Mouse (Mus musculus) left cerebral cortex, adult 2 months (tissue): ENCODE measurements around the gene Psme4. TPM values are rescaled to one million over a fixed set of nuclear protein-coding genes. Genes with fewer than 3 reads are reported as not detected.

Source experiments
- DNase-seq, 2 experiments: peaks; one replicate each; pipeline ENCODE4 v3.0.0; 2021 to 2022; ENCODE audit warnings: low spot score in 2 of 2, mixed read lengths in 1 of 2; ENCODE audit errors: extremely low spot score in 1 of 2
- H3K27ac ChIP-seq: fragments of 200-600 bp; 2 replicates; pipeline ENCODE4 v1.8.1; 2022
- H3K4me3 ChIP-seq: fragments of 200-600 bp; 2 replicates; pipeline ENCODE4 v1.8.1; 2022
- CTCF ChIP-seq: fragments of 200-600 bp; IDR thresholded peaks from 2 replicates; pipeline ENCODE4 v1.8.1; 2022; ENCODE audit warnings: antibody characterized with exemption, mild to moderate bottlenecking, moderate library complexity
- intact Hi-C: fragments of 180-260 bp; cut with DNase I; formaldehyde crosslinking; loops from one replicate; pipeline ENCODE4 v1.15.1; 2025
- total RNA-seq, 2 experiments: library from RNA; stranded (reverse); gene quantifications; 2 replicates each; pipeline ENCODE4 v1.2.3; 2021

Gene Psme4
- total RNA-seq, 2 experiments from 2014 or later, result 49.9 to 54.1 TPM

GRCm38 (mm10) chr11:30761891-30762290, 9.6 kb upstream of the Psme4 start:
- no peak for DNase-seq

GRCm38 (mm10) chr11:30765076-30765475, 6.5 kb upstream of the Psme4 start:
- Histone ChIP-seq H3K4me3 (no peak overlapping the region), H3K27ac (no peak overlapping the region)
- no peak for TF ChIP-seq CTCF
- intact Hi-C loops, result no loop called here
- DNase-seq, result no peak

More at GRCm38 (mm10) chr11:30761891-30762290, 9.6 kb upstream of the Psme4 start:
- H3K27ac ChIP-seq, result no peak overlapping the region
- H3K4me3 ChIP-seq, result no peak overlapping the region
- TF ChIP-seq CTCF, result no peak
- intact Hi-C loops, result no loop called here

DNA sequence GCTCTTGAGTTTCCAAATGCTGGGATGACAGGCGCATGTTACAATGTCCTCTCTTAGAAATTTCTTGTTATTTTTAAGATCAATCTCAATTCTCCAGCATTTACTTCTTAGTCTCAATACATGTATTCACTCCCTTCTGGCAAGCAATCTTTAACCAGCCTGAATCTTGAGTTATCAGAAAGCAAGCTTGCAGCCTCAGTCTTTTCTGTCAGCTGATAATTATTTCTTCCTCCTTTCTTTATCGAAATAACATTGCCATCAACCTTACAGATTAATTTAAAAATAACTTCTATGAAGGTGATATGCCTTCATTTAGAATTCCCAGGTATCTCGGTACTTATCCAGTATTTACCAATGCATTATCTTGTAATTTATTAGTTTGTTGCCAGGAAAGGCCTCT, 709 bp upstream of the Psme4 start:
- H3K4me3 ChIP-seq, result peak overlapping the region; percentile 96
- no peak for DNase-seq
- intact Hi-C loops, result loop anchor here (2.0 kb wide), 1 partner anchor 94 kb away; no protein-coding TSS in a partner anchor
- TF ChIP-seq CTCF, result no peak
- H3K27ac ChIP-seq, result peak overlapping the region; percentile 97

GRCm38 (mm10) chr11:30771904-30772581, 517 bp downstream of the Psme4 start:
- peak; percentile 28 to 41 for DNase-seq
- Histone ChIP-seq H3K27ac (peak overlapping the region; percentile 97), H3K4me3 (peak overlapping the region; percentile 96)
- intact Hi-C loops, result loop anchor here (2.0 kb wide), 1 partner anchor 95 kb away; no protein-coding TSS in a partner anchor
- no peak for TF ChIP-seq CTCF

DNA sequence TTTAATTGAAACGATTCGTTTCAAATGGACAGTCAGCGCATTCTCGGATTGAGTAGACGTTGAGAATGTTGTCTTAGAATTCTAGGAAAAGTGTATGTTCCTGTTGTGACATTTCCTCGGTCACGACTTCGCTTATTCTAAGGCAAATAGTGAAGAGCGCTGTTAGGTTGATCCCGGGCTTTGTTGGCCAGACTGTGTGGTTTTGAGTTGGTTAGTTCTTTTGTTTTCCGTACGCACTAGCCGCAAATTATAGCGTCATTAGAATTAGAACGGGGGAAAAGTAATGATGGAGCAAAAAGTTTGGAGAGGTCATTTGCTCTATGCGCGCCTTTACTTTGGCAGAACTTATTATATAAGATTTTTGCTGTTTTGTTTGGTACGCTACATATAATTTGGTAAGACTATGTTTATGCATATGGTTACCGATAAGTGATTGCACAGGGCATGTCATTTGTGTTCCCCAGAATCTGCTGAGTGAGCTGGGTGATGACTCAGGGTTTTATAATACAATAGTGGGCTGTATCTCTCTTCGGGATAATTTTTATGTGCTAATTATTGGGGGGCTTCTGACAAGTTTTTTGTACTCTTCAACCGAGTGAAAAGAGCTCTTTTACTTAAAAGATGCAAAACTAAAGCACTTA, 1.4 kb downstream of the Psme4 start:
- intact Hi-C loops, result no loop called here
- peak overlapping the region; percentile 96 for H3K4me3 ChIP-seq
- DNase-seq, result no peak
- no peak overlapping the region for H3K27ac ChIP-seq
- no peak for TF ChIP-seq CTCF

DNA sequence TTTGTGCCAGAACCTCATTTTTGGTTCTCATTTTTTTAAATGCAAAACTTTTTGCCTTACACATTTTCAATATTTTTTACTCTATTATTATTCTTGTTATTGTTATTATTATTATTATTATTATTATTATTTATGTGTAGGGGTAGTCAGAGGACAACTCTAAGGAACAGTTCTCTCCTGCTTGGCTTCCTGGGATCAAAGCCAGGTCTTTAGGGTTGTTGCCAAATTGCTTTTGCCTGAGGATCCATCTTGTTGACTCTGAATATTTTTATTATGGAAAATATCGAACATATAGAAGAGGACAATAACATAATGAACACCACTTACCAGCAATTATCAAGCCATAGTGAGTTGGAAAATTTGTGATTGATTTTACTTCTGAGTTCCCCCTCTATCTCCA, 3.1 kb downstream of the Psme4 start:
- Histone ChIP-seq H3K27ac (no peak overlapping the region), H3K4me3 (no peak overlapping the region)
- no peak for TF ChIP-seq CTCF
- intact Hi-C loops, result no loop called here
- DNase-seq, result no peak

DNA sequence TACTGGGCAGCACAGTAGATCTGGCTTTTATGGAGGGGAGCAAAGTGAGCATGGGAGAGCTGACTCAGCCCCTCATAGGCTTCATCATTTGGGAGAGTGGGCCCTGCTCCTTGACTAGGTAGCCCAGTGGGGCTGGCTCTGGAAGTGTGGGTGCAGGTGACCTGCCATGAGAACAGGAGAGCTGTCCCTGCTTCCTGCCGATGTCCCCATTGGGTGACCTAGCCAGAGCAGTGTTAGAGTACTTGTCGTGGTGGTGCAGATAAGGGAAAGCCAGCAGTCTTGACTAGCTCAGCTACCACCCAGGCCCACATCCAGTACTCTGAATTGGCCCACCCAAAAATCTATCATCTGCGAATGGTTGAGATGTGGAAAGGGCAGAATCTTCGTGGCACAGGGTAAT, 6.0 kb downstream of the Psme4 start:
- Histone ChIP-seq H3K4me3 (no peak overlapping the region), H3K27ac (no peak overlapping the region)
- DNase-seq, result no peak
- intact Hi-C loops, result no loop called here
- no peak for TF ChIP-seq CTCF

GRCm38 (mm10) chr11:30780893-30781292, 9.4 kb downstream of the Psme4 start:
- Histone ChIP-seq H3K27ac (no peak overlapping the region), H3K4me3 (no peak overlapping the region)
- no peak for TF ChIP-seq CTCF
- intact Hi-C loops, result no loop called here
- DNase-seq, result no peak

DNA sequence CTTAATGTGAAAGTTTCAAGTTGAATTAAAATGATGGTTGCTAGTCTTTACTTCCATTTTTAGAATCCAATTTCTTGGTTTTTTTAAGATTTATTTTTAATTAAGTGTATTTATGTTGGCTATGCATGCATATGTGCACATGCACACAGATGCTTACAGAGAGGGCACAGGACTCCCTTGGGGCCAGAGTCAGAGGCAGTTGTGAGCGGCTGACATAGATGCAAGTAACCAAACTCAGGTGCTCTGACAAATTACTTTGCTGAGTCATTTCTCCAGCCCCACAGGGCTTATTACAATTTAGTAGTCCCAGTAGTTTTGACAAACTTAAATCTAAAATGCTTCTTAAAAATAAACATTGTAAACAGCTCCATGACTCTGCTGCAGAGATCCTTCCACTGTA, 10.1 kb downstream of the Psme4 start:
- TF ChIP-seq CTCF, result no peak
- no peak overlapping the region for H3K27ac ChIP-seq
- DNase-seq, result no peak
- intact Hi-C loops, result no loop called here
- no peak overlapping the region for H3K4me3 ChIP-seq

GRCm38 (mm10) chr11:30785497-30785896, 14.0 kb downstream of the Psme4 start:
- intact Hi-C loops, result no loop called here
- no peak overlapping the region for H3K4me3 ChIP-seq

GRCm38 (mm10) chr11:30786230-30786983, 14.9 kb downstream of the Psme4 start:
- H3K27ac ChIP-seq, result no peak overlapping the region
- no peak for DNase-seq
- intact Hi-C loops, result no loop called here
- TF ChIP-seq CTCF, result no peak
- H3K4me3 ChIP-seq, result no peak overlapping the region

More at GRCm38 (mm10) chr11:30785497-30785896, 14.0 kb downstream of the Psme4 start:
- TF ChIP-seq CTCF, result no peak
- no peak for DNase-seq
- no peak overlapping the region for H3K27ac ChIP-seq

DNA sequence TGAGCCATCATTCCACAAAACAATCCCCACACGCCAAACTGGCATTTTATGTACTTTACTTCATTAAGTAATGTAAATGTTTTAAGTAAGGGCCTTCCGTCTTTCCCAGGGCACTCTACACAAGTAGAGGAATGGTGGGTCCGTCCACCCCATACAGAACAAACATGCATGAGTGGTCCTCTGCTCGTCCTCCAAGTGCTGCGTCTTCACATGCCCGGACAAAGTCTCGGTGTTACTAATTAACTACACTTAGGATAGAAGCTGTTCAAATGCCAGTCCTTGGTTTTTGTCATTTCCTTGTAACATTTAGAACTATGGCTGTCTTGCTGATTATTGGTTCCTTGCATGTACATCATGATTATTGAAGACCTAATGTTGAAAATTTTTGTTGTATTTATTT, 21.2 kb downstream of the Psme4 start:
- H3K27ac ChIP-seq, result no peak overlapping the region
- H3K4me3 ChIP-seq, result no peak overlapping the region
- no peak for DNase-seq
- TF ChIP-seq CTCF, result no peak
- intact Hi-C loops, result no loop called here
